Mouse (Mus musculus): Measurements from ENCODE around the gene Nsd1.
"Not testable (repeated sequence)": the region's sequence is repeated elsewhere in the genome, so short reads cannot be mapped to it uniquely, and the experiment has no call there.

GRCm38 (mm10) chr13:55187062-55187461 is 22.5 kb upstream of the Nsd1 start:
- not testable (repeated sequence) for TF ChIP-seq CTCF (IDR thresholded peaks at IDR 0.05; ENCODE audit: borderline replicate concordance, control insufficient read depth, extremely low read depth, insufficient read depth, low read length, poor library complexity); POLR2A (IDR thresholded peaks at IDR 0.05; ENCODE audit: control insufficient read depth, extremely low read depth, insufficient read depth, low read length, poor library complexity)
